Mouse (Mus musculus) stomach, postnatal 0 days (tissue): ENCODE results near the gene Spen. TPM values are rescaled to one million over a fixed set of nuclear protein-coding genes. Genes with fewer than 3 reads are reported as not detected.
"Not testable (repeated sequence)": the region's sequence is repeated elsewhere in the genome, so short reads cannot be mapped to it uniquely, and the experiment has no call there.

Experiments used
- ATAC-seq: fragments of 200-750 bp; cut with Nextera tagmentation; 2 replicates; pipeline ENCODE4 v1.8.0; 2017; ENCODE audit not compliant: low FRiP score, low TSS enrichment
- DNase-seq: peaks from one replicate; pipeline ENCODE4 v3.0.0-alpha.2; 2016; ENCODE audit warnings: low spot score
- H3K27ac ChIP-seq: fragments of 300-500 bp; sonication (generic); replicated peaks from 2 replicates; pipeline ENCODE4 v1.5.1; 2014; ENCODE audit warnings: mild to moderate bottlenecking, control low read depth
- H3K27me3 ChIP-seq: fragments of 300-500 bp; sonication (generic); 2 replicates; pipeline ENCODE4 v1.6.1; 2014; ENCODE audit warnings: low read length; ENCODE audit not compliant: control insufficient read depth, insufficient read depth
- H3K36me3 ChIP-seq: fragments of 300-500 bp; sonication (generic); 2 replicates; pipeline ENCODE4 v1.6.1; 2014; ENCODE audit warnings: low read length, mixed read lengths; ENCODE audit not compliant: control insufficient read depth, insufficient read depth
- H3K4me1 ChIP-seq: fragments of 300-500 bp; sonication (generic); replicated peaks from 2 replicates; pipeline ENCODE4 v1.6.1; 2014; ENCODE audit warnings: antibody characterized with exemption; ENCODE audit not compliant: control insufficient read depth, insufficient read depth
- H3K4me2 ChIP-seq: fragments of 300-500 bp; sonication (generic); replicated peaks from 2 replicates; pipeline ENCODE4 v1.6.1; 2014; ENCODE audit warnings: low read depth, mild to moderate bottlenecking, control low read depth, moderate library complexity
- H3K4me3 ChIP-seq: fragments of 300-500 bp; sonication (generic); 2 replicates; pipeline ENCODE4 v1.5.1; 2014; ENCODE audit warnings: low read depth, low read length, control low read depth
- H3K9ac ChIP-seq: fragments of 300-500 bp; sonication (generic); 2 replicates; pipeline ENCODE4 v1.6.1; 2014; ENCODE audit warnings: mild to moderate bottlenecking, low read length, control low read depth, mixed read lengths
- H3K9me3 ChIP-seq: fragments of 300-500 bp; sonication (generic); 2 replicates; pipeline ENCODE4 v1.6.1; 2016; ENCODE audit warnings: low read length; ENCODE audit not compliant: control insufficient read depth
- CTCF ChIP-seq: IDR thresholded peaks from 2 replicates; pipeline ENCODE4 v1.5.1; 2016; ENCODE audit warnings: antibody characterized with exemption, low read depth, mild to moderate bottlenecking, moderate library complexity
- EP300 ChIP-seq: optimal IDR thresholded peaks from 2 replicates; pipeline ENCODE3; 2016; ENCODE audit warnings: antibody characterized with exemption
- WGBS: fragments of 180-500 bp; shearing (Covaris S2); extraction: QIAGEN DNeasy Blood & Tissue Kit; methylation state at CpG from one replicate; pipeline ENCODE4 v1.1.7; 2014; 5-methylcytosine and 5-hydroxymethylcytosine counted together
- polyA plus RNA-seq: library from polyadenylated mRNA; unstranded; fragments of >200 nt; fragmentation: Nextera tagmentation; extraction: Ambion mirVana; gene quantifications from 2 replicates; pipeline ENCODE4 v1.2.1, GENCODE M21; 2015

Gene Spen
- polyA plus RNA-seq, 1 experiment from 2014 or later = 2.9 TPM

DNA sequence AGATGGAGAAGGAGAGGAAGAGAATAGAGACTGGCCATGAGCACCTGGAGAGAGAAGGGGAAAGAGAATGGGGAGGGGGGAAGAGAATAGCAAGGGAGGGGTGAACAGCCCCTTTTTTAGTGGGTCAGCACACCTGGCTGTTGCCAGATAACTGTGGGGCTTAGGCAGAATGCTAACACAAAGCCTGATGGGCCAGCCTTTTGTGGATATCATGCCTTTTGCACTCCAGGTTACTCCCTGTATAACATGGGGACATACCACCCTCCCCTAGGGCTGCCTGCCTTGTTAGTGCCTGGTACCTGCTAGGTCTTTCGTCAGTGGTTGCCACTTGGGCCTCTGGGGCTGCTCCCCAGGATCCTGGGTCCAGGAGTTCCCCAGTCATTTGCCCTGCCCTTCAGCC, 32.4 kb upstream of the Spen start:
- WGBS = 92% methylated on average over 1 of the region's 1 CpGs
- no peaks in the 10 kb centered on the region for H3K9me3 ChIP-seq
- no peaks in the 10 kb centered on the region for H3K36me3 ChIP-seq
- H3K4me3 ChIP-seq = no peak overlapping the region
- H3K27me3 ChIP-seq = no peaks in the 10 kb centered on the region
- H3K4me1 ChIP-seq = no peaks in the 10 kb centered on the region
- DNase-seq (no peak), ATAC-seq (no peak)
- TF ChIP-seq EP300 (no peak), CTCF (no peak)
- no peak overlapping the region for H3K4me2 ChIP-seq
- H3K9ac ChIP-seq = no peak overlapping the region
- no peak overlapping the region for H3K27ac ChIP-seq

DNA sequence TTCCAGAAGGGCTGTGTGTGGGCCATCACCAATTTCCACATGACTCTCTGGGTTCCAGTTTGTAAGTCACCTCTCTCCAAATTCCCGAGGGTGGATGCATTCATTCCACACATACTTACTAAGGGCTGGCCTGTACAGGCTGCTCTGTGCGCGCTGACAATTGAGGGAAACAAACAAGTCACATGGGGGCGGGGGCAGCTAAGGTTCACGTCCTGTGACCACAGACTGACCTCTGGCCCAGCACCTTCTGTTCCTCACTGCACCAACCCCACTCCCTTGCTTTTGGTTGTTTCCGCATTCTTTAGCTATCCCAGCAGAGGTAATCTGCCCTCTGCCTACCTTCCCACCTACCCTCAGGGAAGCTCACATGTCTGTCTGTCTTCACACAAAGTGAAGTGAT, 31.6 kb upstream of the Spen start:
- no peak for DNase-seq
- H3K36me3 ChIP-seq = no peaks in the 10 kb centered on the region
- TF ChIP-seq CTCF (no peak), EP300 (no peak)
- H3K4me3 ChIP-seq = no peak overlapping the region
- no peaks in the 10 kb centered on the region for H3K9me3 ChIP-seq
- H3K9ac ChIP-seq = no peak overlapping the region
- ATAC-seq = no peak
- H3K27ac ChIP-seq = no peak overlapping the region
- no peaks in the 10 kb centered on the region for H3K4me1 ChIP-seq
- no peaks in the 10 kb centered on the region for H3K27me3 ChIP-seq
- no peak overlapping the region for H3K4me2 ChIP-seq
- 58% methylated on average over 6 of the region's 6 CpGs for WGBS

DNA sequence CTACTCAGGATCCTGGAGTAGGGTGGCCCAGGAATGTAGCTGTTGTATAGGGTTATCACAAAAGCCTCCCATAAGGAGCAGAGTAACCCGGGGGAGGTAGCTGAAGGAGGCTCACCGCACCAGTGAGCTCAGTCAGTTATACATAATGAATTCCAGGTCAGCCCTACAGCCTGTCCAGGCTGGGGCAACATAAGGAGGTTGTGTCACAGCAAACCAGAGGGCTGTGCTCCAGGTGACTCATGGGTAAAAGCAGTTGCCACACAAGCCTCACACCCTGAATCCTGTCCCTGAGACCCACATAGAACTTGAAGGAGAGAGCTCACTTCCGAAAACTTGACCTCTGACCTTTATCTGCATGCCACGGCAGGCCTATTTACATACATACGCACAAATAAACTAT, 30.6 kb upstream of the Spen start:
- TF ChIP-seq CTCF (no peak), EP300 (no peak)
- H3K27ac ChIP-seq = no peak overlapping the region
- H3K27me3 ChIP-seq = no peaks in the 10 kb centered on the region
- no peak overlapping the region for H3K4me2 ChIP-seq
- no peak overlapping the region for H3K4me3 ChIP-seq
- no peaks in the 10 kb centered on the region for H3K4me1 ChIP-seq
- H3K9ac ChIP-seq = no peak overlapping the region
- no peaks in the 10 kb centered on the region for H3K9me3 ChIP-seq
- H3K36me3 ChIP-seq = no peaks in the 10 kb centered on the region
- ATAC-seq (no peak), DNase-seq (no peak)
- WGBS = 85% methylated on average over 5 of the region's 5 CpGs

DNA sequence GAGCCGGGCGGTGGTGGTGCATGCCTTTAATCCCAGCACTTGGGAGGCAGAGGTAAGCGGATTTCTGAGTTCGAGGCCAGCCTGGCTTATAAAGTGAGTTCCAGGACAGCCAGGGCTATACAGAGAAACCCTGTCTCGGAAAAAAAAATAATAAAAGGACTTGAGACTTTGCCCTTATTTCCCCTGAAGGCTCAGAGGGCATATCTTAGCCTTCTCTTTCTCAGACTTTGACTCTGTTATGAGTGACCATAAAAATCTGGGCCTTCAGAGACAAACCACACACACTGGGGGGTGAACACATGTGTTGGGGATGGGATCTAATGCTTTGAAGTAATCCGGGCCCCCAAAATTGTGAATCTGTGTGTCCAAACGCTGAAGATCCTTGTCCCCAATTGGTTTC, 28.8 kb upstream of the Spen start:
- not testable (repeated sequence) for ATAC-seq

DNA sequence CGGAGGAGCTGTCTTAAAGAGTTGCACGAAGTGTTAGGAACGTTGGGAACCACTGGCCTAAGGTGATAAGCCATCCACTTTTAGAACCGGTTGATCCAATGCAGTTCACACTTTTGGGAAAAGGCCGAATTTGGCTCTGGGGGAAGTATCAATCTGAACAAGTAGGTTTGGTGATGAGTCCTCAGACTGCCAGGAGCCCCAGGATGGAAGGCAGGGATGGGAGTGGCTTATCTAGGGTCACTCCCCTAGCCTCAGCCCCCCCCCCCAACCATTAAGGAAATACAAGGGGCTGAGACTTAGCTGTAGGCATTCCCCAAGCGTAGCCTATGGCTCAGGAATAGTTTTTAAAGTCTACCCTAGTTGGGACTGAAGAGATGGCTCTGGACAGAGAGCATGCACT, 27.8 kb upstream of the Spen start:
- Histone ChIP-seq H3K9me3 (no peaks in the 10 kb centered on the region), H3K27me3 (no peaks in the 10 kb centered on the region), H3K9ac (no peak overlapping the region), H3K4me2 (no peak overlapping the region), H3K4me1 (no peaks in the 10 kb centered on the region), H3K36me3 (no peaks in the 10 kb centered on the region), H3K27ac (no peak overlapping the region), H3K4me3 (no peak overlapping the region)
- ATAC-seq (no peak), DNase-seq (no peak)
- 91% methylated on average over 6 of the region's 6 CpGs for WGBS
- no peak for TF ChIP-seq EP300
- no peak for TF ChIP-seq CTCF

More for the DNA sequence above, 28.8 kb upstream of the Spen start:
- H3K27ac ChIP-seq, H3K36me3 ChIP-seq, H3K9me3 ChIP-seq, H3K9ac ChIP-seq, H3K4me3 ChIP-seq, H3K4me2 ChIP-seq, H3K4me1 ChIP-seq, H3K27me3 ChIP-seq, DNase-seq: not testable (repeated sequence)
- 93% methylated on average over 7 of the region's 7 CpGs for WGBS

DNA sequence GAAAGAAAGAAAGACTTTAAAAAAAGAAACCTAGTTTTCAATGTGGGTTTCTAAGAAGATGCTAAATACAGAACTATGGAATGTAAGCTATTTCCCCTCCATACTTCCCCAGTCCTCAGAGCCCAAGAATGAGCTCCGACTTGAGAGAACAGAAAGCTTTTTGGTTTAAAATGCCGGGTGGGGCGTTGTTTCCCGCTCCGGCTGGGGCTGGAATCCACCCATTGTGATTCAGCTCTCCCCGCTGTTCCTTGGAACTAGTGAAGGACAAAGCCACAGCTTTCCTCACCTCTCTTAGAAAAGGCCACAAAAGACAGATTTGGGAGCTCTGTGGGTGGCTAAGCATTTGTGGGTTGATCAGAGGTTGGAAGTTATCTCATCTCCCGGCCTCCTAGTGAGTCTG, 26.9 kb upstream of the Spen start:
- no peak for ATAC-seq
- DNase-seq = no peak
- Histone ChIP-seq H3K36me3 (no peaks in the 10 kb centered on the region), H3K4me2 (no peak overlapping the region), H3K27ac (peak overlapping the region; percentile 75), H3K9ac (peak overlapping the region; percentile 31; the same call in 1 of the 2 replicates), H3K4me1 (no peaks in the 10 kb centered on the region), H3K4me3 (no peak overlapping the region), H3K27me3 (no peaks in the 10 kb centered on the region), H3K9me3 (no peaks in the 10 kb centered on the region)
- 24% methylated on average over 7 of the region's 7 CpGs for WGBS
- TF ChIP-seq EP300 = no peak
- TF ChIP-seq CTCF = no peak

DNA sequence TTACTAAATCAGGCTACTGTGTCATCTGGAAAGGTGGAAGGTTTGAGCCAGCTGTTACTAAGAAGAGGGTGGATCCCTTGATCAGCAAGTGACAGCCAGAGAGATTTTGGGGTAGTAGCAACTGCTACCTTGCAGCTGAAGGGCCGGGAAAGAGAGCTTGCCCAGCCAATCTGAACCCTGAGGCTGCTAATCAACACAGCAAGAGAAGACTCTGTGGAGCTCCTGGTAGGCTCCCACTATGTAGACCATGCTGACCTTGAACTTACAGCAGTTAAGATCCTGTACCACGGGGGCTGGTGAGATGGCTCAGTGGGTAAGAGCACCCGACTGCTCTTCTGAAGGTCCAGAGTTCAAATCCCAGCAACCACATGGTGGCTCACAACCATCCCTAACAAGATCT, 26.3 kb upstream of the Spen start:
- Histone ChIP-seq H3K4me2 (no peak overlapping the region), H3K27me3 (no peaks in the 10 kb centered on the region), H3K36me3 (no peaks in the 10 kb centered on the region), H3K4me1 (no peaks in the 10 kb centered on the region), H3K9me3 (no peaks in the 10 kb centered on the region), H3K4me3 (no peak overlapping the region), H3K9ac (no peak overlapping the region), H3K27ac (no peak overlapping the region)
- DNase-seq (no peak), ATAC-seq (no peak)
- no peak for TF ChIP-seq CTCF
- TF ChIP-seq EP300 = no peak
- 81% methylated on average over 3 of the region's 3 CpGs for WGBS
